Mouse (Mus musculus) bone marrow, adult 2 months (tissue): ENCODE data around the gene Abcb8. TPM values are rescaled to one million over a fixed set of nuclear protein-coding genes. Genes with fewer than 3 reads are reported as not detected.

Experiments used
- H3K27ac ChIP-seq: fragments of 200-500 bp; 2 replicates; pipeline ENCODE4 v1.5.1; 2012; ENCODE audit warnings: low read depth, mild to moderate bottlenecking, control low read depth, inconsistent platforms, low read length; ENCODE audit not compliant: control insufficient read depth, poor library complexity, insufficient read depth
- H3K4me1 ChIP-seq: fragments of 200-500 bp; 2 replicates; pipeline ENCODE4 v1.6.1; 2011; ENCODE audit warnings: low read length; ENCODE audit not compliant: control insufficient read depth, insufficient read depth
- H3K4me3 ChIP-seq: fragments of 200-500 bp; replicated peaks from 2 replicates; pipeline ENCODE3; 2011; ENCODE audit warnings: mild to moderate bottlenecking, low read depth, low read length, control low read depth; ENCODE audit not compliant: control insufficient read depth
- CTCF ChIP-seq: fragments of 200-500 bp; IDR thresholded peaks from 2 replicates; pipeline ENCODE4 v1.5.1; 2011; ENCODE audit warnings: low read length, control low read depth; ENCODE audit not compliant: control insufficient read depth, insufficient read depth
- POLR2A ChIP-seq: fragments of 200-500 bp; IDR thresholded peaks from 2 replicates; pipeline ENCODE4 v1.6.1; 2011; ENCODE audit warnings: low read depth, mild to moderate bottlenecking, control low read depth, low read length, borderline replicate concordance; ENCODE audit not compliant: control insufficient read depth
- WGBS: fragments of 180-500 bp; shearing (Covaris S2); methylation state at CpG from one replicate; pipeline ENCODE4 v1.1.7; 2018; 5-methylcytosine and 5-hydroxymethylcytosine counted together
- polyA plus RNA-seq: library from polyadenylated mRNA; stranded (reverse); fragments of >200 nt; gene quantifications from 2 replicates; pipeline ENCODE4 v1.2.4, GENCODE M21; 2011; ENCODE audit warnings: low replicate concordance; ENCODE audit not compliant: missing spikeins, insufficient read depth, insufficient read length

The Abcb8 gene
- polyA plus RNA-seq, 1 experiment: 11.2 TPM

DNA sequence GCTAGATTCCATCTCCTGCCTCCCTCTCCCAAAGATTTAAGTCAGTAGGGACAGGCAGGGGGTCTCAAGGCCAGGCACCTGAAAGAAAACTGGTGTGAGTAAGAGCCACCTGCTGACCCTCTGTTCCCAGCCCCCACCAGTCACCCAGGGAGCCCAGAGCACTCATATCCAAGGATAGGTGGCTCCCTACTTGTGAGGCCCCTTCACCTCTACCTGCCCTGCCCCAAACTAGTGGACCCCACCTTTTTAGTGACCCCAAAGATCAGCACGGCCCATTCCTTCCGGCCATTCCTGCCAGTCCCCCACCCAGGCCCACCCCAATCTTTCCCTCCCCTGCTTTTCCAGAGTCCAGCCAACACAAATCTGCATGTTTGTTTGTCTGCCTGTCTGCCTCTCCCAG is 30.0 kb upstream of the Abcb8 start:
- Histone ChIP-seq H3K4me3 (no peak overlapping the region), H3K4me1 (no peaks in the 10 kb centered on the region), H3K27ac (no peak overlapping the region)
- WGBS: 80% methylated on average over 2 of the region's 2 CpGs
- TF ChIP-seq POLR2A (no peak), CTCF (no peak)

DNA sequence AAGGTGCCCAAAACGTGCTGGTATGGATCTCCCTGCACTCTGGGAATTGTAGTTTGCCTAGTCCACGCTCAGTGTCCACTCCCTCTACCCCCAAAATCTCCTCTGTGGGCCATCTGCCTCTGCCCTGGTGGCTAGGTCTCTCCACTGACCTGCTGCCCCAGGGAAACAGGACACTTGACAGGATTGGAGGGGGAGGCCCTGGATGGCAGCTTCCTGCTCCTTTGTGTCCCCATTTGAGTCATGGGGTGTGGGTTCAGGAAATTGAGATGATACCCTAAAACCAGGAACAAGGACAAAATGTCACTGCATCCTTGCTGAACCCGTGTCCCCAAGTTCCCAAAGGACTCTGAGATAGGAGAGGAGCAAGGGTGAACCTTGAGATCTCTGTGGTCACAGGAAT is 29.4 kb upstream of the Abcb8 start:
- TF ChIP-seq CTCF (no peak), POLR2A (no peak)
- Histone ChIP-seq H3K27ac (no peak overlapping the region), H3K4me3 (no peak overlapping the region), H3K4me1 (no peaks in the 10 kb centered on the region)
- 66% methylated on average over 3 of the region's 3 CpGs for whole genome bisulfite sequencing

DNA sequence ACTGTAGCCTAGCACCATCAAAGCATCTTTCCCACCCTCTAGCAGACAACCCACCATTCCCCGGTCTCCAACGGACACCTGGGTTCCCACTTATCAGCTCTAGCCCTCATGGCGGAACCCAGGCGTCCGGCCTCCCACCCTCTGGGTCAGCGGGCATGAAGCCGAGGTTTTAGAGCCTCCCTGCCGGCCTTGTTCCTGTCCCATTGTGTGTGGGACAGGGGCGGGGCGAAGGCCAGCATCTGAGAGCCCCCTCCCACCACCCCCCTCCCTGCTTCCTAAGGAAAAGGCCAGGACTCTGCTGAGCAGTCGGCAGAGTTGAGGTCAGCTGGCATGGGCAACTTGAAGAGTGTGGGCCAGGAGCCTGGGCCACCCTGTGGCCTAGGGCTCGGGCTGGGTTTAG is 29.0 kb upstream of the Abcb8 start, which contains the start of gene Nos3:
Nos3 (plus strand) TSS at position 303 of the 400 bp plus-strand sequence.
- TF ChIP-seq CTCF (no peak), POLR2A (no peak)
- 75% methylated on average over 12 of the region's 12 CpGs for WGBS
- H3K27ac ChIP-seq: no peak within 1 kb of the TSS
- no peak within 1 kb of the TSS for H3K4me3 ChIP-seq
- H3K4me1 ChIP-seq: no peaks in the 10 kb centered on the region

DNA sequence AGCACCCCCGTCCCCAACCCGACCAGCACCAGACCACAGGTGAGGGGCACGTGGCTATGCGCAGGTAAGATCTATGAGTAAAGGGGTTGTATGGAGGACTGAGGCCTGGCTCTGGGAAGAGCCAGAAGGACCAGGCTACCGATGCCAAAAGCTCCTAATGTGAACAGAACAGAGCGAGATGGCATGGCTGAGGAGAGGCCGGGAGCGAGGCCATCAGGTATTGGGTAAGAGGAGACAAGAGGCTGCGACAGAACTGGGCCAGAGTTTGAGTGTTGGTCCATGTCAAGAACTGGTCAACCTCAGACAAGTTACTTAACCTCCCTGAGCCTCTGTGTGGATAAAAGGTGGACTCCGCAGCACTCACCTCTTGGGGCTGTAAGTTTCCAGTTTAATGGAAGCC is 28.5 kb upstream of the Abcb8 start:
- no peak overlapping the region for H3K27ac ChIP-seq
- WGBS: 67% methylated on average over 10 of the region's 10 CpGs
- no peak overlapping the region for H3K4me3 ChIP-seq
- no peaks in the 10 kb centered on the region for H3K4me1 ChIP-seq
- TF ChIP-seq CTCF: no peak
- TF ChIP-seq POLR2A: no peak

DNA sequence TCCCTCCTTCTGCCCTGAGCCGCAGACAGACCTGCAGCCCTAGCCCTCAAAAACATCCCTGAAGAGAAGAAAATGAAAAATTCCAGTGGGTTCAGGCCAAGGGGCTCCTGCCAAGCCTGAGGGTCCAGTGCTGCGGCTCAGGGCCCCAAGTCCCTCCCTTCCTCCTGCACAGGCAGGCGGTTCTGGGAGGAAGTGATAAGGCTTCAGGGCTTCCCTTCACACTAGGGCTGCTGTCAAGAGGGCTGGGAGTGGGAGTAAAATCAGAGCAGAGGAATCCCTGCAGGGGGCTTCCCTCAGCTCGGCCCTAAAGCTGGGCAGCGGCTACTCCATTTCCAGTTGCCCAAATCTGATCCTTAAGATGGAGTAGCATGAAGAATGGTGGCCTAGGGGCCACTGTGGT is 27.9 kb upstream of the Abcb8 start:
- H3K4me3 ChIP-seq: no peak overlapping the region
- no peaks in the 10 kb centered on the region for H3K4me1 ChIP-seq
- TF ChIP-seq CTCF (no peak), POLR2A (no peak)
- WGBS: 2% methylated on average over 5 of the region's 5 CpGs
- no peak overlapping the region for H3K27ac ChIP-seq

DNA sequence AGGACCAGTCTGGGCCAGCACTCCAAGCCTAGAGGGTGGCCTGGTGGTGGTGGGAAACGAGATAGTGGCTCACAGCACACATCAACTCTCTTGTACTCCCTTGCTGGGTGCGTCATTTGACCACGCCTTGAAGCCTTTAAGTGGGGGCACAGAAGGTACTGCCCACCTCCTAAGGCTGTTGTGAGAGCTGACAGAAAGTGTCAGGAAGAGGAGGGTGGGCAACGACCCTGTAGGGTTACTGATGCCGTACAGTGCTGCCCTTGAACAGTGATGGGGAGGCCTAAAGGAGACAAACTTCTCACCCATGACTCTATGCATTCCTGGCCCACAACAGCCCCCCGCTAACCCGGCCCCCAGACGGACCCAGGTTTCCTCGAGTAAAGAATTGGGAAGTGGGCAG is 27.0 kb upstream of the Abcb8 start:
- 68% methylated on average over 9 of the region's 9 CpGs for WGBS
- TF ChIP-seq POLR2A (no peak), CTCF (no peak)
- Histone ChIP-seq H3K4me1 (no peaks in the 10 kb centered on the region), H3K27ac (no peak overlapping the region), H3K4me3 (no peak overlapping the region)

DNA sequence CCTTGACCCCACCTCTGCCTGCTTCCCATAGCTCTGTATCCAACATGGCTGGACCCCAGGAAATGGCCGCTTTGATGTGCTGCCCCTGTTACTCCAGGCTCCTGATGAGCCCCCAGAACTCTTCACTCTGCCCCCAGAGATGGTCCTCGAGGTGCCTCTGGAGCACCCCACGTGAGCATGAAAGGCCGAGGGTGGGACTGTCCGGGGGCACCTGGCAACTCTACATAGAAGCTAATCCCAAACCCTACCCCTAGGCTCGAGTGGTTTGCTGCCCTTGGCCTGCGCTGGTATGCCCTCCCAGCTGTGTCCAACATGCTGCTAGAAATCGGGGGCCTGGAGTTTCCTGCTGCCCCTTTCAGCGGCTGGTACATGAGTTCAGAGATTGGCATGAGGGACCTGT is 23.7 kb upstream of the Abcb8 start:
- H3K27ac ChIP-seq: no peak overlapping the region
- no peak overlapping the region for H3K4me3 ChIP-seq
- no peaks in the 10 kb centered on the region for H3K4me1 ChIP-seq
- WGBS: 78% methylated on average over 9 of the region's 9 CpGs
- TF ChIP-seq CTCF (no peak), POLR2A (no peak)

DNA sequence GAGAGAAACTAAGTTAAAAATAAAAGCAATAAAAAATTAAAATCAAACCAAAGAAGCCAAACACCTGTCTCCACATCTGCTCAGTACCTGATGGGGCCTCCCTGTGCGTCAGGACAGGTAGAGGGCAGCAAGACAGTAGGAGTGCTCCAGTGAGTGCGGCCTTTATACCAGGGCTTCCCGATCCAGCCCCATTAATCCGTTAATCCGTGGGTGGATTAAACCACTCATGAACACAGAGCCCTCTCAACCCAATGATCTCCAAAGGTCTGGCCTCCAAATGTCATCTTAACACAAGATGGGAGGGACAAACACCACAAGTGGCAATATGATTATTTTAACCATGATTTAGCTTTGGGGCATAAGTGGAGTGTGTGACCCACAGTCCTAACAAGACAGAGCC is 19.7 kb upstream of the Abcb8 start:
- no peak for TF ChIP-seq POLR2A
- TF ChIP-seq CTCF: no peak
- no peaks in the 10 kb centered on the region for H3K4me1 ChIP-seq
- 92% methylated on average over 5 of the region's 5 CpGs for WGBS
- no peak overlapping the region for H3K27ac ChIP-seq
- H3K4me3 ChIP-seq: no peak overlapping the region

DNA sequence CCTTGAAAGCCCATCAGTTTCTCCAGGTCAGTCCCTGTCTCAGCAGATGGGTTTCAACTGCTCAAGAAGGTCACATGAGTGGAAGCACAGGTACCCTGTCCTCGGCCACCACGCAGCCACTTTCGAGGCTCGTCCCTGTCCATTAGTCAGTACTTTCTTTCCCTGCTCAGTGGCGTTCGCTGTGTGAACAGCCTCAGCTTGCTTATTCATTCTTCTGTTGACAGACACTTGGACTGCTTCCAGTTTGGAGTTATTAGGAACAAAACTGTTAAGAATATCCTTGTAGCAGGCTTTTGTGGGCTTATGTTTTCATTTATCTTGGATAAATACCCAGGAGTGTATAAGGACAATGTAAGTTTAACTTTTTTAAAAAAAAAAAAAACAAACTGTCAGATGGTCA is 19.2 kb upstream of the Abcb8 start:
- TF ChIP-seq POLR2A (no peak), CTCF (no peak)
- Histone ChIP-seq H3K4me3 (no peak overlapping the region), H3K27ac (no peak overlapping the region), H3K4me1 (no peaks in the 10 kb centered on the region)
- WGBS: 25% methylated on average over 6 of the region's 6 CpGs
